Mouse (Mus musculus) mouse embryonic stem cell (cell line): ENCODE measurements around the gene Sapcd1.

Source experiments
- in situ Hi-C, 2 experiments: fragments of 300-500 bp; cut with MboI; formaldehyde crosslinking; loops; 1 replicate in 1 of 2; 3 replicates in 1 of 2; pipeline ENCODE4 v1.14.3; 2019 to 2020; ENCODE audit warnings: low sequenced_read_pairs in 2 of 2, low pct_unique_long_range_greater_than_20kb in 1 of 2, mixed read lengths in 1 of 2; ENCODE audit not compliant: unreplicated experiment in 1 of 2

The Sapcd1 gene

DNA sequence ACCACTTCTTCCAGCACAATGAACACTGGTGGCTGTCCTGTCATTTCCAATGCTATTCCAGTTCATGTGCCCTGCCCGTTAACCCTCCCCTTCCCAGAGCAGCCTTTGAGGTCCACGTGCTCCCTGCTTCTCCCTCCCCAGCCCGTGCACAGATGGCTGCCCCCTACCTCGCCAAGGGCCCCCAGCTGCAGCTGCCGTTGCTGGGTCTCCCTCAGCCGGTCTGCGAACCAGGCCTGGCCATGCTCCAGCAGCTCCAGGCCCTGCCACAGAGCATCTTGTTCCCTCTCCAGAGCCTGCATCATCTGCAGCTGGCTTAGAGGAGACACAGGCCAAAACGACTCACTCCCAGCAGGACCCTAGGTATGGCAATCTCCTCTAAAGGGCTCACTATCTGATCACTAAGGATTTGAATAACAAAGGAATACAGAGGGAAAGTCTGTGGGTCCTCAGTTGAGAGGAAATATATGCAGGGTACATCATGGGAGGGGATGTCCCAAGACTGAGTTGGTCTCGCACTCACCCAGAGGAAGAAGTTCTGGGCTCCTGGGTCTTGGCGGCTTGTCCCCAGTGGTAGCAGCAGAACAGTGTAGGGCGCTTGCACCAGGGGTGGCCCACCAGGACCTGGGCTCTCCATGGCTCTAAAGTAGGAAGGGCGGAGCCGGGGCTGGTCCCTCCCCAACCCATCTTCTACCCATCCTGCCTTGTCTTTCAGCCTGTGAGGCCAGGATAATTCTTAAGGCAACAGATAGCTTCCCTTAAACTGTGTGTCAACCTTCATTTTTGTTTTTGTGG is at the start of gene Sapcd1:
Sapcd1 (minus strand) TSS at position 740 of the 792 bp plus-strand sequence.
- in situ Hi-C loops = no loop called here

DNA sequence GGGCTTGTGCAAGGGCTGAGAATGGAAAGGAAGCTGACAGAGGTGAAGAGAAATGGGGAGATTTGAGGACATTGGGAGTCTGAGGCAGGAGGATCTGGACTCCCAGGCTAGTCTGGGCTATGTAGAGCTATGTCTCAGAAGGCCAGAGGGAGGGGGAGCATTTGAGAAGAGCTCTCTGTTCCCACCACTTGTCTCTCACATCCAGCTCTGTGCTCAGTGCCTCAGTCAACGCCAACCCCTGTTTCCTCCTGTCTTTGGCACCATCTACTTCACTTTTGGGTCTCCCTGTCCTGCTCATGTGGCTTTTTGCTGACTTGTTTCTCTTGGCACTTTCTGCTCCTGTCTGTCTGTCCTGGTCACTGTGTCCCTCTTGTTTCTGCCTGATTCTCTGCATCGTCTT is 49.5 kb upstream of the Sapcd1 start:
- in situ Hi-C loops = no loop called here

DNA sequence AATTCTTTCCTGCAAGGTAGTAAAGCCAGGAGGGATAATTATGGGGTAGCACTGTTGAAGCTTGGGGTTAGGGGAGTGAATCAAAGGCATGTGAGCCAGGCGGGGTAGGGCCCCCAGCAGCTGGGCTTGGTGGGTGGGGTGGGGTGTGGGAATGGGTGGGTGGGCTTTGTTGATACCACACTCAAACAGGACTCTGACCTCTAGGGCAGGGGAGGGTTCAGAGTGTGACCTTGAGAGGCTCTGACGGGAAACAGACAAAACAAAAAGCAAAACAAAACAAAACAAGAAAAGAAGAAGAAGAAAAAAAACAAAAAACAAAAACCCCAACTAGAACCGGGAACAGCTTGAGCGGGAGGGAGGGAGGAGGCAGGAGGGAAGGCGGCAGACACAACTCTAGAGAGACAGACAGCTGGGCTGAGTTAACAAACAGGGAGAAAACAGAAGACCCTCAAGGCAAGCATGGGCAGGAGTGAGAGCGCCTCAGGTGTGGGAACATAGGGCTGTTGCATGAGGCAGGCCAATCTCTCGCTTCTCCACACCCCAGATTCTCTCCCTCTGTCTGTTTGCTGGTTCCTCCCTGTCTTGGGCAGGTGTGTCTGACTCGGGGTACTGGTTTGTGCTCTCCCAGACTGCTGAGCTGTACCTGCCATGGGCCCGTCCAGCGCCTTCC is 48.8 kb upstream of the Sapcd1 start, which contains the start of gene Ly6g6e:
Ly6g6e (plus strand) TSS at position 396 of the 670 bp plus-strand sequence.
- in situ Hi-C loops = no loop called here

DNA sequence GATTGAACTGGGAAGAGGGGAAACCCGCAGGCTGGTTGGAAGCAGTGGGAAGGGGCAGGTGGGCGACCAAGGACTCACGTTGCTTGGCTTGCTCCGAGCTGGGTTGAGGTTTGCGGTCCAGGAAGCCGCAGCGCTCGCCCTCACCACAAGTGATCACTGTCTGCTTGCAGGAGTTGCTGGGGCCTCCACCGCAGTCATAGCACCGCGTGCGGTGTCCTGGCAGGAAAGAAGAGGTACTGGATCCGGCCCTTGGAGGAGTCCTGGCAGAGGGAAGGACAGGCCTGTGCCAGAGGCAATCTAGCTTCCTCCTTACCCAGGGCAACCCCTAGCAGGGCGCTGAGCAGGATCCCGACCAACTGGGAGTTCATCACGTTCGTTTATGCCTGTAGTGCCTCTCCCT is 46.3 kb upstream of the Sapcd1 start:
- in situ Hi-C loops = no loop called here

DNA sequence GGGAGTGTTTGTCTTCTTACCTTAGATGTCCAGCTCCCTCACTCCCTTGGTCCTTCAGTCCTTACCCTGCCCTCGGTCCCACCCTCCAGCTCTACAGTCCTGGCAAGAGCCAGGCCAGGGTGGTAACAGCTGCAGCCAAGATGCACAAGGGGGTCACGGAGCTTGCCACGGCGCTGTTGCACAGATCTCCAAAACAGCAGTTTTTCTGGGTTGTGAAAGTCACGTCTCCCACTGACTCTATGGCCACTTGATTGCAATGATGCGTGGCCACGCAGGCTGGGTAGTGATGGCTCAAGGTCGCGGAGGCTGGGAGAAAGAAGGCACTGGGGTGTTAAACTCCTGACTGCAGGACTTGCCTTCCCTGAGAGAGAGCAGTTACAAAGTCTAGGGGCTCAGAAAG is 43.6 kb upstream of the Sapcd1 start:
- in situ Hi-C loops = no loop called here

DNA sequence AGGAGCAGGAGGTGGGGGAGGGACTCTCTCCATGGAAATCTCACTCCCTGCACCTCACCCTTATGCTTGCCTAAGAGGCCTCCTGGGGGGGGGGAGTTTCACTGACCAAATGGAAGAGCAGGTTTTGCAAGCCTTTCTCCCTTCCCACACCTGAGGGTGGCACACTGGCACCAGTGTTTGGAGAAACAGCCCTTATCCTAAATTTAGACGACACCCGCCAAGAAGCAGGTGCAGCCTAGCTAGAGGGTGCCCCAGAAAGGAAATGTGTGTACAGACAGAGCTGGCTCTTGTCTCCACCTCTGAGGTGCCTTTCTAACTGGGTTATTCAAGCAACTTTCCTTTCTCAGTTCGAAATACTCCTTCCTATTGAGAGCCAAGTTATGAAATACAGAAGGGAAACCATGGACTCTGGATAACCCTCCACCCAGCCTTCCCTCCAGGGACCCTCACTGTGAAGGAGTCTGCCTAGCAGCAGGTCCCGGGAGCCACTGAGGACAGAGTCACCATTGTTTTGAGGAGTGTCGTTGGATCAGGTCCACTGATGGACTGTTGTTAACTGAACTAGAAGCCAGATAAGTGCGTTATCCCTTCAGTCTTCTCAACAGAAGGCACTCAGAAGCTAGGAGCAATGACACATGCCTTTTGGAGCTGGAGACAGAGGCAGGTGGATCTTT is 42.9 kb upstream of the Sapcd1 start:
- in situ Hi-C loops = no loop called here

DNA sequence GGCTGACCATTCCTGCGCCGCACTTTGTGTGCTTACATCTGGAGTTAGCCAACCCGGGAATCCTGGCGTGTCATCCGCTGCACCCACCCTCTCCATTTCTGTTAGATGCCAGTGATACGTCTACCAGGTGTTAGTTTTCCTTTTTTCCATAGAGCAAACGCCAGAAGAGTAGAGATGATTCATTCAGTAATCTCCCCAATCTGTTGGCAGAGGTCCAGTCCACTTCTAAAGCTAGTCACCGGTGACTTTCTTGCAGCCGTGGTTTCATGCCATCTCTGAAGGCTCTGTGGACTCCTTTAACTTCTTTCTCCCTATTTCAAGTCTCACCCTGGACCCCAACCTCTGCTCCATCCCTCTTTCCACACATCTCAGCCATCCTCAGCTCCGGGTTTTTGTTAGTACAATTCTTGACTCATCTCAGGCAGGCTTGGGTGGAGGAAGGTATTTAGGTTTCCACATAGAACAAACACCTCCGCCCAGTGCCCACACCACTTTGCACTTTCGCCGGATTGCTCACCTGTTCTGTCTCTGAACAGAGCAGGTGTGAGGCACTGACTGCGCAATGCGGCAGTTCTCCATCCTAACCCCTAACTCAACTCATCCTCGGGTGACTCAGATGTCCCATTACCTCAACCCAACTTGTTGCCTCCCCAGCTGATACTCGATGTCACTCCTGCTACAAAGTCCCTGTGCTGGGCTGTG is 40.5 kb upstream of the Sapcd1 start:
- in situ Hi-C loops = no loop called here

DNA sequence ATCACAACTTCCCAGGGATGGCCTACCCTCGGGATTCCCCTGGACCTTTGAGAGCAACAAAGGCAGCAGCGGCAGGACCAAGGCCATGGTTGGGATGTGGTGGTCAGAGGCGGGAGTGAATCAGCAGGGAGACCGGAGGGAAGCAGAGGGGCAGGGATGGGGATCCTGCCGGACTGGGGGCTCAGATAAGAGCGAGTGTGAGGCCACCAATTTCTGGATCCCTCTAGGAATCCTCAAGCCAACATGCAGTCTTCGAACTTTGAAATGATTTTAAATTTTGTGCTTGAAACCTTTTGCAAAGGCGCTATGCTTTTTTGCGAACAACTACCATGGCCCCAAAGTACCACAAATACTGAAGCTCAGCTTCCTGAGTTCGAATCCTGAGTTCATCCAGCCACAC is 38.3 kb upstream of the Sapcd1 start, which contains the start of gene Mpig6b:
Mpig6b (minus strand) TSS at position 101 of the 400 bp plus-strand sequence.
- in situ Hi-C loops = no loop called here

DNA sequence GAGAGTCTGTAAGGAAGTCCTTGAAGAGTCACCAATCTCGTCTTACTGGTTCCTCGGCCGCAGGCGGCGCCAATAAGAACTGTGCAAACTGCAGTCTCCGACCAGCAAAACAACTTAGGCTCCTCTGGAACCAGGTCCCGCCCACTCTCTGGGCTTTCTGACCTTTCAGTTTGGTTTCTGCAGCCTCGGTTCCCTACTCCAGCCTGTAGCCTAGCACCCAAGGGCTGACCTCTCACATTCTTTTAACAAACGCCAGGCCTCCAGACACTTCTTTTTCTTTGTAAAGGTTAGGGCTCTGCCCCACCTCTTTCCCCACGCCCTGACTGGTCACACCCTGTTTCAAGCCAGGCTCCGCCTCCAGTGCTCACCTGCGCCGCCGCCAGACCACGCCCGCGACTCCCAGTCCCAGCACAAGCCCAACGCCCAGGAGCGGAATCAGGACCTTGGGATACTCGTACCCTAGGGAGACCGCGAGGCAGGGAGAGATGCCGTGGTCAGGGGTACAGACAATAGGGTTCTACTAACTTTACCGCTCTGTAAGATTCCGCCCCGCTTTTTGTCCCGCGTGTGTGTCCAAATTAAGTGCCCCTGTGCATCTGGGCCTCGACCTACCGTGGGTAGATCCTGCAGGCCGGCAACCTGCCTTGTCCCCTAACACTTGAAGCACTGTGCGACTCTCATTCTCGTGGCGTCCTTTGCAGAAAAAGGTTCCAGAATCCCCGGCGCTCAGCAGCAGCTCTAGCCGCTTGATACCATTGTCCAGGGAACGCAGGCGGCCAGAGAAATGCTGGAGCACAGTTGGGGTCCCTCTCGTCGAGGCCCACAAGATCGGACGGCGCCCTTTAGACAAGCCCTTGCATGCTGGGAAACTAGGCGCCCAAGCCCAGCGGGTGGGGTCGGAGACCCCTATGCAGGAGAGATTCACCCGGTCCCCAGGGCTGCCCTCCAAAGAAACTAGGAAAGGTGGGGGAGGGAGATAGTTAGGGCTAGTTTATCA is 37.4 kb upstream of the Sapcd1 start, which contains the start of gene Ly6g6c:
Ly6g6c (plus strand) TSS at position 438 of the 997 bp plus-strand sequence.
- in situ Hi-C loops = no loop called here

DNA sequence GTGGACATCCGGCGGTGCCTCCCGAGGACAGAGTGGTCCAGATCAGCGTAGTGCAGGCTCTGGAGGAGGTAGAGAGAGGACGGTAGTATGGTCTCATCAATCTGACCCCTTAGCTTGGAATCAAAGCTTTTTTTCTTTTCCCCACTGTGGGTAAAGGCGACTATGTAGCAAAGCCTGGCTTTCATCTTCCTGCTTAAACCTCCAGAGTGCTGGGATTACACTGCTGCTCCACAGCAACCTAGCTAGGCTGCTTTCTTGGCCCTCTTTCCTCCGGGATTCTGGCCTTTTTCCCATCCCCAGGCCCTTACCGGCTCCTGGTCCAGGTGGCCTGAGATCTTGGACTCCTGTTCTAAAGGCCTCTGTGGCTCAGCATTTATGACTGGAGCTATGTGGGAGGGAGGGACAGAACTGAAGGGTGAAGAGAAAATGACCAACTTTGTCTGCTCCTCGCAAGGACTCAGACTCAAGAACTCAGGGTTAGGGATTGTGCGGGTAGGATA is 36.6 kb upstream of the Sapcd1 start:
- in situ Hi-C loops = no loop called here

DNA sequence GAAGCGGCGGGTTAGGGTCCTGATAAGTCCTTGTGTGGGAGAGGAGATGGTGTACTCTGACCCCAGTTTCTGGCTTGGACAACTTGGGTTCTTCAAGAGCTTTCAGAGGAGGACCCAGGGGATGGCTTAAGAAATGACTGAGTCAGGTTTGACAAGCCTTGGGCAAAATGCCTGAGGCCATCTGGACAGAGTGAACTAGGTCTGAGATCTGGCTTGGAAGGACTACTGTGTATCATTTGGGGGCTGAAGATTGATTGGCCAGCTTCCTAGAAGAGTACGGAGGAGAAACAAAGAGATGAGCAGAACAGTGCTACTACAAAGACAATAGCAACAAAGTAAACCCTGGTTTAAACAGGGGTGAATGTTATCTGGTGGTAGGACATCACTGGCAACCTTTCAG is 35.6 kb upstream of the Sapcd1 start:
- in situ Hi-C loops = no loop called here

DNA sequence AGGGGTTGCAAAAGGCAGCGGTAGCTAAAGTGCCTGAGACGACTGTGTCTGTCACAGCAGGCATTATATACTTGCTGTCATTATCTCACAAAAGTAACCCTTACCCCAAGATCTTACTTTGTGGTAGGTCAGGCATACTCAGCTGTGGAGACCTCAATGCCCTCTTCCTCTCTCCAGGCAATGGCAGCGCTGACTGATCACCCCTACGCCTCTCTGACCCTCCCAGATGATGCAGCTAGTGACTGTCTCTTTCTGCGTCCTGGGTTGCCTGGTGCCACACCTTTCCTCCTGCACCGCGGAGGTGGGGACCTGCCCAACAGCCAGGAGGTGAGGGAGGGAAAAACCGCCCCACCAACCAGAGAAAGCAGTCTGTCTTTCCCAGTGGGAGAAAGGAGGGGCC is 33.5 kb upstream of the Sapcd1 start:
- in situ Hi-C loops = no loop called here

DNA sequence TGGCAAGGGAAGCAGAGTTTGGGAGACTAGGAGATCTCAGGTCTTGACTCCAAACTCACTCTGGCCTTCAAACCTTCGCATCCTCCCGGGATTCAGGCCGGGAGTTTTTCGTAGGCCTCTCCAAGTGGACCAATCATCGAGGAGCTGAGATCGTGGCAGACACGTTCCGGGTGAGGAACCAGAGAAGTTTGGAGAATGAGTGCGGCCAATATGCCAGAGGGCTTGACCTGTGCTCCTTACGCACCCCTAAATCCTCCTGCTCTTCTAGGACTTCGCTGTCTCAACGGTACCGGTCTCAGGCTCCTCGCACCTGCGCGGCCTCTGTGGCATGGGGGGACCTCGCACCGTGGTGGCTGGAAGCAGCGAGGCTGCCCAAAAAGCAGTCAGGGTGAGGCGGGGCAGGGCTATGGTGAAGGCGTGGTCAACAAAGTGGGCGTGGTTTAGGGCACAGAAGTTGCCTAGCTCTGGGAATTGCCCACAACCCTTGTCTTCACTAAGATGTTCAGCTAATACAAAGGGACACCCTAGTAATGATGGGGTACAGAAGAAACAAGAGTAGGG is 33.0 kb upstream of the Sapcd1 start:
- in situ Hi-C loops = no loop called here

DNA sequence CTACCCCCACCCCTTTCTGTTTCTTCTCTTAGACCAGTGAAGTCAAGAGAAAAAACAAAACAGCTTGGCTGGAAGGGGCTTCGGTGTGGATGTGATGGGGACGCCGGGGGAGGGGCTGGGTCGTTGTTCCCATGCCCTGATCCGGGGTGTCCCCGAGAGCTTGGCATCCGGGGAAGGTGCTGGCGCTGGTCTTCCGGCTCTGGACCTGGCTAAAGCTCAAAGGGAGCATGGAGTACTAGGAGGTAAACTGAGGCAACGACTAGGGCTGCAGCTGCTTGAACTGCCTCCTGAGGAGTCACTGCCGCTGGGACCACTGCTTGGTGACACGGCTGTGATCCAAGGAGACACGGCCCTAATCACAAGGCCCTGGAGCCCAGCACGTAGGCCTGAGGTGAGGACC is 32.3 kb upstream of the Sapcd1 start:
- in situ Hi-C loops = no loop called here

DNA sequence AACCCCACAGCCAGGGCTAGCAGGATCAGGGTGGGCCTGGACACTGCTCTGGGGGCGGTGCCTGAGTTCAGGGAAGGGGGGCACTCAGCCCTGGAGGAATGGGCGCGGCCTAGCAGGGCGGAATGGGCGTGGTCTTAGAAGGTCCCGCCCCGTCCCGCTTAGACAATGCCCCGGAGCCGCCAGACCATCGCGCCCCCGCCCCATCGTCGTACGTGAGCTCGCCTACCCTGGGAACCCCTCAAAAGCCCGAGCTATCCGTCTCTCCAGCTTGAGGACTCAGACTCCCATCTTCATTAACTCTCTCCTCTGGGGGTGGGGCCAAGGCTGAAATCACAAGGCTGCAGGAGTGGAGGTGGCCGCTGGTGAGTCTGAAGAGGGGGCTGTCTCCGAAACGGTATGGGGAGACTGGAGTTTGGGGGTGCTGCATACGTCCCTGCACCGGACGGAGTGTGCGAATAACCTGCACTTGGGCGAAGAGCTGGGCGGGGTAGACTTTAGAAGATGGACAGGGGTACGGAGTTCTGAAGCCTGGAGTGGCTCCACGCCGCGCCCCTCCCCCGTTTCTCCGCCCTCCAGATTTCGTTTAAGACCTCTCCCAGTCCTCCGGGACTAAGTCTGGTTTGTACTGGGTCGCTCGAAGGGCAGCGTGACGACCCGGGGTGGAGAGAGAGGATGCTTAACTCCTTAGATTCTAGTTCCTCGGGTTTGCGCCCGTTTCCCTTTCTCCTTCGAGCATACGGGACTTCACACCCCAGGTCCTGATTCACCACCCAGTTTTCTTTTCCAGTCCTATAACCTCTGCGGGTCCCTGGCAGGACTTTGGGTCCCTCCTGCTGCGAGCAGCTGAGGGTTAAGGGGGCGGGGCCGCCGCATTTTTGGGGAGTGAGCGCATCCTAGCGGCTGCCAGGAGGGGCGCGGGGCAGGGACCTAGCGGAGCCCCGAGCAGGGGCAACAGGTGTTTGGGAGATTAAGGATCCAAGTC is 31.4 kb upstream of the Sapcd1 start, which contains the start of gene Ddah2:
Ddah2 (plus strand) TSS at position 125 of the 982 bp plus-strand sequence.
- in situ Hi-C loops = no loop called here

DNA sequence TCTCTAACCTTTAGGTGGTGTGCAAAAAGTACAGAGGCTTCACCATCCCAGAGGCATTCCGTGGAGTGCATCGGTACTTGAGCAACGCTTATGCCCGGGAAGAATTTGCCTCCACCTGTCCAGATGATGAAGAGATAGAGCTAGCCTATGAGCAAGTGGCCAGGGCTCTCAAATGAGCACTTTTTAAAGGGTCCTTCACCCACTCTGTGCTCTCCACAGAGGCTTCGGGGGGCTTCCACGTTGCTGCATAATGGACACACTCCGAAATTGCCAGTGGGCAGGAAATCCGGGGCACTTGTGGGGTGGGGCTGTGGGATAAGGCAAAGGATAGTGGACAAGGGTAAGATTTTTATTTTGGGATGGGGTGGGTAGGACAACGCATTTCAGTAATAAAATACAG is 30.5 kb upstream of the Sapcd1 start:
- in situ Hi-C loops = no loop called here
